Mouse (Mus musculus): ENCODE results near the gene Armh3. TPM values are rescaled to one million over a fixed set of nuclear protein-coding genes. Genes with fewer than 3 reads are reported as not detected.

Armh3 gene
- polyA plus RNA-seq, 1 experiment from 2014 or later: 7.5 TPM

- 0 out of 2 replicates have a peak, but pooled peaks cover 2% of the 10 kb centered on the region for H3K36me3 ChIP-seq (ENCODE audit: control insufficient read depth, insufficient read depth, low read length)
- H3K27ac ChIP-seq (replicated peaks): no peak overlapping the region
- no peak overlapping the region for H3K9ac ChIP-seq (ENCODE audit: low read length)
- no peak overlapping the region for H3K4me2 ChIP-seq (replicated peaks; ENCODE audit: low read depth)
- H3K4me1 ChIP-seq (replicated peaks; ENCODE audit: control insufficient read depth, insufficient read depth): no peaks in the 10 kb centered on the region
- DNase-seq (ENCODE audit: low spot score): no peak
- no peak overlapping the region for H3K4me3 ChIP-seq (ENCODE audit: low read depth, low read length)
- no peaks in the 10 kb centered on the region for H3K27me3 ChIP-seq (ENCODE audit: control insufficient read depth, insufficient read depth, low read length)
- whole genome bisulfite sequencing: 71% methylated on average over 4 of the region's 4 CpGs
- TF ChIP-seq EP300 (optimal IDR thresholded peaks at IDR 0.05) (no peak), CTCF (IDR thresholded peaks at IDR 0.05; ENCODE audit: low read depth) (no peak)
- no peaks in the 10 kb centered on the region for H3K9me3 ChIP-seq (ENCODE audit: control insufficient read depth, low read length)
- ATAC-seq (ENCODE audit: low FRiP score, low TSS enrichment): no peak
Measured at GRCm38 (mm10) chr19:45916461-45916860, 81.8 kb downstream of the Armh3 start.

GRCm38 (mm10) chr19:45916026-45916425 lies 82.3 kb downstream of the Armh3 start:
- ATAC-seq (ENCODE audit: low FRiP score, low TSS enrichment) (no peak), DNase-seq (ENCODE audit: low spot score) (no peak)
- Histone ChIP-seq H3K27ac (replicated peaks) (no peak overlapping the region), H3K4me3 (ENCODE audit: low read depth, low read length) (no peak overlapping the region), H3K4me1 (replicated peaks; ENCODE audit: control insufficient read depth, insufficient read depth) (no peaks in the 10 kb centered on the region), H3K9me3 (ENCODE audit: control insufficient read depth, low read length) (no peaks in the 10 kb centered on the region), H3K9ac (ENCODE audit: low read length) (no peak overlapping the region), H3K4me2 (replicated peaks; ENCODE audit: low read depth) (no peak overlapping the region), H3K36me3 (ENCODE audit: control insufficient read depth, insufficient read depth, low read length) (0 out of 2 replicates have a peak, but pooled peaks cover 2% of the 10 kb centered on the region), H3K27me3 (ENCODE audit: control insufficient read depth, insufficient read depth, low read length) (no peaks in the 10 kb centered on the region)
- 93% methylated on average over 3 of the region's 3 CpGs for WGBS
- TF ChIP-seq CTCF (IDR thresholded peaks at IDR 0.05; ENCODE audit: low read depth) (no peak), EP300 (optimal IDR thresholded peaks at IDR 0.05) (no peak)

GRCm38 (mm10) chr19:45913036-45913435 lies 85.3 kb downstream of the Armh3 start:
- H3K4me3 ChIP-seq (ENCODE audit: low read depth, low read length): no peak overlapping the region
- ATAC-seq (ENCODE audit: low FRiP score, low TSS enrichment): no peak
- no peaks in the 10 kb centered on the region for H3K4me1 ChIP-seq (replicated peaks; ENCODE audit: control insufficient read depth, insufficient read depth)
- TF ChIP-seq CTCF (IDR thresholded peaks at IDR 0.05; ENCODE audit: low read depth): peak; percentile 36
- TF ChIP-seq EP300 (optimal IDR thresholded peaks at IDR 0.05): no peak
- no peak overlapping the region for H3K27ac ChIP-seq (replicated peaks)
- H3K36me3 ChIP-seq (ENCODE audit: control insufficient read depth, insufficient read depth, low read length): no peaks in the 10 kb centered on the region
- H3K9me3 ChIP-seq (ENCODE audit: control insufficient read depth, low read length): no peaks in the 10 kb centered on the region
- H3K27me3 ChIP-seq (ENCODE audit: control insufficient read depth, insufficient read depth, low read length): no peaks in the 10 kb centered on the region
- no peak overlapping the region for H3K9ac ChIP-seq (ENCODE audit: low read length)
- 50% methylated on average over 5 of the region's 5 CpGs for WGBS
- DNase-seq (ENCODE audit: low spot score): no peak
- H3K4me2 ChIP-seq (replicated peaks; ENCODE audit: low read depth): no peak overlapping the region

GRCm38 (mm10) chr19:45912376-45912775 lies 85.9 kb downstream of the Armh3 start:
- Histone ChIP-seq H3K27ac (replicated peaks) (no peak overlapping the region), H3K27me3 (ENCODE audit: control insufficient read depth, insufficient read depth, low read length) (no peaks in the 10 kb centered on the region), H3K9ac (ENCODE audit: low read length) (no peak overlapping the region), H3K4me2 (replicated peaks; ENCODE audit: low read depth) (no peak overlapping the region), H3K4me3 (ENCODE audit: low read depth, low read length) (no peak overlapping the region), H3K4me1 (replicated peaks; ENCODE audit: control insufficient read depth, insufficient read depth) (no peaks in the 10 kb centered on the region), H3K9me3 (ENCODE audit: control insufficient read depth, low read length) (no peaks in the 10 kb centered on the region), H3K36me3 (ENCODE audit: control insufficient read depth, insufficient read depth, low read length) (no peaks in the 10 kb centered on the region)
- 92% methylated on average over 6 of the region's 6 CpGs for WGBS
- TF ChIP-seq CTCF (IDR thresholded peaks at IDR 0.05; ENCODE audit: low read depth) (no peak), EP300 (optimal IDR thresholded peaks at IDR 0.05) (no peak)
- DNase-seq (ENCODE audit: low spot score) (no peak), ATAC-seq (ENCODE audit: low FRiP score, low TSS enrichment) (no peak)

- Histone ChIP-seq H3K4me1 (replicated peaks; ENCODE audit: control insufficient read depth, insufficient read depth) (no peaks in the 10 kb centered on the region), H3K36me3 (ENCODE audit: control insufficient read depth, insufficient read depth, low read length) (no peaks in the 10 kb centered on the region), H3K4me3 (ENCODE audit: low read depth, low read length) (no peak overlapping the region), H3K9ac (ENCODE audit: low read length) (no peak overlapping the region), H3K4me2 (replicated peaks; ENCODE audit: low read depth) (no peak overlapping the region), H3K9me3 (ENCODE audit: control insufficient read depth, low read length) (no peaks in the 10 kb centered on the region), H3K27me3 (ENCODE audit: control insufficient read depth, insufficient read depth, low read length) (no peaks in the 10 kb centered on the region), H3K27ac (replicated peaks) (no peak overlapping the region)
- ATAC-seq (ENCODE audit: low FRiP score, low TSS enrichment) (no peak), DNase-seq (ENCODE audit: low spot score) (no peak)
- no peak for TF ChIP-seq EP300 (optimal IDR thresholded peaks at IDR 0.05)
- TF ChIP-seq CTCF (IDR thresholded peaks at IDR 0.05; ENCODE audit: low read depth): no peak
- 85% methylated on average over 10 of the region's 10 CpGs for WGBS
Measured at GRCm38 (mm10) chr19:45911236-45912025, 86.9 kb downstream of the Armh3 start.

GRCm38 (mm10) chr19:45908246-45908645 lies 90.0 kb downstream of the Armh3 start:
- Histone ChIP-seq H3K27ac (replicated peaks) (no peak overlapping the region), H3K9me3 (ENCODE audit: control insufficient read depth, low read length) (no peaks in the 10 kb centered on the region), H3K27me3 (ENCODE audit: control insufficient read depth, insufficient read depth, low read length) (no peaks in the 10 kb centered on the region), H3K9ac (ENCODE audit: low read length) (no peak overlapping the region), H3K4me3 (ENCODE audit: low read depth, low read length) (no peak overlapping the region), H3K4me2 (replicated peaks; ENCODE audit: low read depth) (no peak overlapping the region), H3K36me3 (ENCODE audit: control insufficient read depth, insufficient read depth, low read length) (no peaks in the 10 kb centered on the region), H3K4me1 (replicated peaks; ENCODE audit: control insufficient read depth, insufficient read depth) (no peaks in the 10 kb centered on the region)
- ATAC-seq (ENCODE audit: low FRiP score, low TSS enrichment) (no peak), DNase-seq (ENCODE audit: low spot score) (no peak)
- WGBS: 100% methylated on average over 3 of the region's 3 CpGs
- TF ChIP-seq EP300 (optimal IDR thresholded peaks at IDR 0.05) (no peak), CTCF (IDR thresholded peaks at IDR 0.05; ENCODE audit: low read depth) (no peak)
